ENCODE assay signal across 8 mouse cellular contexts in genomic region chr6:30895819-30896194, GRCm38 (mm10). TPM values are rescaled to one million over a fixed set of nuclear protein-coding genes. Genes with fewer than 3 reads are reported as not detected.
DNase-seq lines count a peak whose midpoint lies in the region; ATAC-seq lines count a peak whose summit lies in the region.

No protein-coding gene starts in this region.

- DNase-seq in heart, postnatal 4 days, result no peak
- DNase-seq in urinary bladder, postnatal 25 days (ENCODE audit: low spot score), result peak; percentile 5
- no peak for DNase-seq in urinary bladder, postnatal 4 days (ENCODE audit: low spot score in 2 of 2)
- peak; percentile 36 for DNase-seq in forebrain, embryonic 14.5 days (ENCODE audit: low spot score)
- DNase-seq in layer of hippocampus, postnatal 25 days (ENCODE audit: extremely low spot score in 1 of 2, low spot score in 1 of 2), result no peak

- H3K4me1 ChIP-seq in heart, embryonic 15.5 days (replicated peaks), result peaks cover 13% of the 10 kb centered on the region
- H3K4me1 ChIP-seq in forebrain, embryonic 14.5 days (ENCODE audit: control insufficient read depth, insufficient read depth, low read length), result no peaks in the 10 kb centered on the region
- H3K4me1 ChIP-seq in liver, embryonic 16.5 days (ENCODE audit: control insufficient read depth, low read depth, low read length), result peaks cover 14% of the 10 kb centered on the region

- no peaks in the 10 kb centered on the region for H3K27me3 ChIP-seq in heart, embryonic 15.5 days
- H3K27me3 ChIP-seq in forebrain, embryonic 14.5 days (replicated peaks; ENCODE audit: control insufficient read depth, insufficient read depth, low read length), result no peaks in the 10 kb centered on the region
- H3K27me3 ChIP-seq in liver, embryonic 16.5 days (ENCODE audit: control insufficient read depth, insufficient read depth, low read depth, low read length), result no peaks in the 10 kb centered on the region

- no peaks in the 10 kb centered on the region for H3K9me3 ChIP-seq in heart, embryonic 15.5 days (replicated peaks)
- H3K9me3 ChIP-seq in forebrain, embryonic 14.5 days (replicated peaks; ENCODE audit: control insufficient read depth, low read length), result no peaks in the 10 kb centered on the region
- H3K9me3 ChIP-seq in liver, embryonic 16.5 days (replicated peaks; ENCODE audit: control insufficient read depth, low read length), result no peaks in the 10 kb centered on the region

- H3K4me2 ChIP-seq in heart, embryonic 15.5 days, result peak overlapping the region; percentile 80
- peak overlapping the region; percentile 59 for H3K4me2 ChIP-seq in forebrain, embryonic 14.5 days (ENCODE audit: low read length)
- H3K4me2 ChIP-seq in liver, embryonic 16.5 days (ENCODE audit: low read depth, low read length), result peak overlapping the region; percentile 81

- peak overlapping the region; percentile 91 for H3K4me3 ChIP-seq in heart, embryonic 15.5 days
- H3K4me3 ChIP-seq in forebrain, embryonic 14.5 days (ENCODE audit: low read depth, low read length), result peak overlapping the region; percentile 68
- peak overlapping the region; percentile 88 for H3K4me3 ChIP-seq in liver, embryonic 16.5 days (ENCODE audit: low read depth, low read length)

- no peaks in the 10 kb centered on the region for H3K36me3 ChIP-seq in heart, embryonic 15.5 days
- H3K36me3 ChIP-seq in forebrain, embryonic 14.5 days (ENCODE audit: control insufficient read depth, insufficient read depth, low read length), result 0 out of 2 replicates have a peak, but pooled peaks cover 3% of the 10 kb centered on the region
- H3K36me3 ChIP-seq in liver, embryonic 16.5 days (ENCODE audit: control insufficient read depth, insufficient read depth), result no peaks in the 10 kb centered on the region

- peak overlapping the region; percentile 87 for H3K9ac ChIP-seq in heart, embryonic 15.5 days
- H3K9ac ChIP-seq in forebrain, embryonic 14.5 days (ENCODE audit: low read length), result peak overlapping the region; percentile 83
- peak overlapping the region; percentile 93 for H3K9ac ChIP-seq in liver, embryonic 16.5 days (ENCODE audit: low read depth, low read length)

- peak overlapping the region; percentile 99 for H3K27ac ChIP-seq in heart, embryonic 15.5 days
- H3K27ac ChIP-seq in forebrain, embryonic 14.5 days (ENCODE audit: low read depth, low read length), result peak overlapping the region; percentile 95
- H3K27ac ChIP-seq in liver, embryonic 16.5 days (ENCODE audit: low read length), result peak overlapping the region; percentile 89

- WGBS in heart, embryonic 15.5 days, result 26% methylated on average over 3 of the region's 3 CpGs
- WGBS in forebrain, embryonic 14.5 days, result 18% methylated on average over 3 of the region's 3 CpGs
- WGBS in liver, embryonic 16.5 days (ENCODE audit: insufficient replicate concordance), result 28% methylated on average over 3 of the region's 3 CpGs

- no peak for ATAC-seq in heart, embryonic 15.5 days (replicated peaks; ENCODE audit: insufficient number of reproducible peaks, insufficient read depth, low FRiP score, low read depth)
- ATAC-seq in forebrain, embryonic 14.5 days, result no peak
- no peak for ATAC-seq in liver, embryonic 16.5 days (ENCODE audit: low read depth)
- ATAC-seq in CD4-positive, CD25-positive, alpha-beta regulatory T cell, adult 4 months, result no peak

RNA-seq across cellular contexts. Expression of gene Copg2, which starts 0.8 kb away (rescaled TPM):
- polyA plus RNA-seq in heart, embryonic 15.5 days (2015; fragmentation: Nextera tagmentation; extraction: Ambion mirVana), result 19.2 and 19.6 TPM in 2 replicates
- 10 to 100 TPM; 50.2 to 50.7 TPM for total RNA-seq in heart, postnatal 4 days (2021)
- polyA plus RNA-seq in forebrain, embryonic 14.5 days (2014; fragmentation: Nextera tagmentation; extraction: Ambion mirVana), result 37.2 and 40.3 TPM in 2 replicates
- 5.4 and 5.8 TPM in 2 replicates for polyA plus RNA-seq in liver, embryonic 16.5 days (2015; fragmentation: Nextera tagmentation; extraction: Ambion mirVana)
- 10 to 100 TPM; 19.5 to 46.4 TPM for polyA plus RNA-seq in CD4-positive, CD25-positive, alpha-beta regulatory T cell, adult 4 months (2017; shearing (Covaris generic))
- 10 to 100 TPM; 82.0 to 82.5 TPM for total RNA-seq in layer of hippocampus, postnatal 25 days (2021)

RNA-seq across cellular contexts. Expression of gene Tsga13, which starts 19.6 kb away (rescaled TPM):
- polyA plus RNA-seq in heart, embryonic 15.5 days (2015; fragmentation: Nextera tagmentation; extraction: Ambion mirVana), result 0.21 and 0.30 TPM in 2 replicates
- not detected for total RNA-seq in heart, postnatal 4 days (2021)
- not detected in 2 replicates for polyA plus RNA-seq in forebrain, embryonic 14.5 days (2014; fragmentation: Nextera tagmentation; extraction: Ambion mirVana)
- polyA plus RNA-seq in liver, embryonic 16.5 days (2015; fragmentation: Nextera tagmentation; extraction: Ambion mirVana), result not detected in 2 replicates
- not detected for polyA plus RNA-seq in CD4-positive, CD25-positive, alpha-beta regulatory T cell, adult 4 months (2017; shearing (Covaris generic))
- total RNA-seq in layer of hippocampus, postnatal 25 days (2021), result not detected

Comparison
In these comparisons a context has a peak if more than half of its experiments do, and no peak if none do; other contexts are left out.
1. DNase-seq: peak in urinary bladder, postnatal 25 days (single experiment) and forebrain, embryonic 14.5 days (single experiment); none in heart, postnatal 4 days (single experiment), urinary bladder, postnatal 4 days (0 of 2) and layer of hippocampus, postnatal 25 days (0 of 2).
2. Peak in every context shown above with its lines, with median percentiles within 50 percentile points of each other: H3K27ac ChIP-seq, H3K4me2 ChIP-seq, H3K4me3 ChIP-seq and H3K9ac ChIP-seq.